Mouse (Mus musculus) stomach, postnatal 0 days (tissue): ENCODE results near the gene Cog2. TPM values are rescaled to one million over a fixed set of nuclear protein-coding genes. Genes with fewer than 3 reads are reported as not detected.
A peak's percentile ranks its signal among the peaks of the same experiment; 100 is the strongest.

Source experiments
- ATAC-seq: fragments of 200-750 bp; cut with Nextera tagmentation; 2 replicates; pipeline ENCODE4 v1.8.0; 2017; ENCODE audit not compliant: low FRiP score, low TSS enrichment
- DNase-seq: peaks from one replicate; pipeline ENCODE4 v3.0.0-alpha.2; 2016; ENCODE audit warnings: low spot score
- H3K27ac ChIP-seq: fragments of 300-500 bp; sonication (generic); replicated peaks from 2 replicates; pipeline ENCODE4 v1.5.1; 2014; ENCODE audit warnings: mild to moderate bottlenecking, control low read depth
- H3K27me3 ChIP-seq: fragments of 300-500 bp; sonication (generic); 2 replicates; pipeline ENCODE4 v1.6.1; 2014; ENCODE audit warnings: low read length; ENCODE audit not compliant: control insufficient read depth, insufficient read depth
- H3K36me3 ChIP-seq: fragments of 300-500 bp; sonication (generic); 2 replicates; pipeline ENCODE4 v1.6.1; 2014; ENCODE audit warnings: low read length, mixed read lengths; ENCODE audit not compliant: control insufficient read depth, insufficient read depth
- H3K4me1 ChIP-seq: fragments of 300-500 bp; sonication (generic); replicated peaks from 2 replicates; pipeline ENCODE4 v1.6.1; 2014; ENCODE audit warnings: antibody characterized with exemption; ENCODE audit not compliant: control insufficient read depth, insufficient read depth
- H3K4me2 ChIP-seq: fragments of 300-500 bp; sonication (generic); replicated peaks from 2 replicates; pipeline ENCODE4 v1.6.1; 2014; ENCODE audit warnings: low read depth, mild to moderate bottlenecking, control low read depth, moderate library complexity
- H3K4me3 ChIP-seq: fragments of 300-500 bp; sonication (generic); 2 replicates; pipeline ENCODE4 v1.5.1; 2014; ENCODE audit warnings: low read depth, low read length, control low read depth
- H3K9ac ChIP-seq: fragments of 300-500 bp; sonication (generic); 2 replicates; pipeline ENCODE4 v1.6.1; 2014; ENCODE audit warnings: mild to moderate bottlenecking, low read length, control low read depth, mixed read lengths
- H3K9me3 ChIP-seq: fragments of 300-500 bp; sonication (generic); 2 replicates; pipeline ENCODE4 v1.6.1; 2016; ENCODE audit warnings: low read length; ENCODE audit not compliant: control insufficient read depth
- CTCF ChIP-seq: IDR thresholded peaks from 2 replicates; pipeline ENCODE4 v1.5.1; 2016; ENCODE audit warnings: antibody characterized with exemption, low read depth, mild to moderate bottlenecking, moderate library complexity
- EP300 ChIP-seq: optimal IDR thresholded peaks from 2 replicates; pipeline ENCODE3; 2016; ENCODE audit warnings: antibody characterized with exemption
- WGBS: fragments of 180-500 bp; shearing (Covaris S2); extraction: QIAGEN DNeasy Blood & Tissue Kit; methylation state at CpG from one replicate; pipeline ENCODE4 v1.1.7; 2014; 5-methylcytosine and 5-hydroxymethylcytosine counted together
- polyA plus RNA-seq: library from polyadenylated mRNA; unstranded; fragments of >200 nt; fragmentation: Nextera tagmentation; extraction: Ambion mirVana; gene quantifications from 2 replicates; pipeline ENCODE4 v1.2.1, GENCODE M21; 2015

The Cog2 gene
- polyA plus RNA-seq = 23.3 and 24.9 TPM in 2 replicates

DNA sequence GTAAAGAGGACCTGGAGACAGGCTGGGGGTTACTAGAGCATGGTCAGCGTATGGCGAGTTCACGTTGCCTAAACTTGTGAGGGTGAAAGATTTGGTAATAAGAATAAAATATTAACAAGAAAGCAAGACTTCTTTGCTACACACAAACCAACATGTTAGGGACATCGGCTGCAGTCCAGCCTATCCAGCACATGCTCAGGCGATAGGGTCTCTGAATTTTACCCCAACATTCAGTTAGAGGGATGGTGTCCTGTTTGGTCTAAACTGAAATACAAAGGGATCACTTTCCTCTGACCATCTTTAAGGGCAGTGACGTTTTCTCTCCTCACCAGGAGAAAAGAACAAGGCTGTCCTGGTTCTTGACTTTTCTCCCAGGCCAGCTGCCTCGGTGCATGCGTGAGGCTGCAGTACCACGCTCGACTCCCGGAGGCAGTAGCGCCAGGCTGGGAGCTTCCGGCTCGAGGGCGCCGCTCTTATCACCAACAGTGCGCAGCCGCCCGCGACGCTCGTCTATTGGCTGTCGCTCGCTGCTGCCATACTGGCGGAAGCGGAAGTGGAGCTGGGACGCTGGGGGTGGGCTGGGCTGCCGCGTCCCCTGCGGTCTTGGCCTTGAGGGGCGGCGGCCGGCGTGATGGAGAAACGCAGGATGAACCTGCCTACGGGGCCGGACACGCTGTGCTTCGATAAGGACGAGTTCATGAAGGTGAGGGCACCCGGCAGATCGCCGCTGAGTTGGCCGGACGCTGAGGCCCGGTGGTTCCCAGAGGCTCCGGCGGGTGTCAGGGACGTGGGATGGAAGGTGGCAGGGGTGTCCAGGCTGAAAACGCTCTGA is at the start of gene Cog2:
Cog2 (plus strand) TSS at position 519 of the 832 bp plus-strand sequence.
- TF ChIP-seq EP300 = no peak
- peak; percentile 92 for TF ChIP-seq CTCF
- WGBS = 10% methylated on average over 50 of the region's 50 CpGs
- Histone ChIP-seq H3K4me1 (peaks cover 5% of the 10 kb centered on the region; the same call in 1 of the 2 replicates), H3K4me2 (peak within 1 kb of the TSS; percentile 60), H3K27me3 (no peaks in the 10 kb centered on the region), H3K27ac (no peak within 1 kb of the TSS), H3K9me3 (no peaks in the 10 kb centered on the region), H3K4me3 (peak within 1 kb of the TSS; percentile 75), H3K9ac (peak within 1 kb of the TSS; percentile 84), H3K36me3 (no peaks in the 10 kb centered on the region)
- DNase-seq (peak; percentile 93), ATAC-seq (peak; percentile 99)

DNA sequence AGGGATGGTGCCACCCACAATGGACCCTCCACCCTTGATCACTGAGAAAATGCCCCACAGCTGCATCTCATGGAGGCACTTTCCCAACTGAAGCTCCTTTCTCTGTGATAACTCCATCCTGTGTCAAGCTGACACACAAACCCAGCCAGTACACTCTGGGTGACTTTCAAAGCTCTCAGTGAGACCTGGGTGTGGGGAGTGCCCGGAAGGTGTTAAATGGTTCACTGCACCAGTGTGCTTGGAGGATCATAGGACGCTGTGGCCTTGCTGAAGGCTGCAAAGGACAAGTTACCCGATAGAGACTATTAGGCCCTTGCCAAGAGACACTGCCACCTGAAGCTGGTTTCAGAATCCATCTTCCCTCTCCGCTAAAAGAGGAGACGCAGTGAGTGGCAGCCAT is 44.9 kb upstream of the Cog2 start:
- no peak overlapping the region for H3K9ac ChIP-seq
- DNase-seq (no peak), ATAC-seq (no peak)
- no peaks in the 10 kb centered on the region for H3K9me3 ChIP-seq
- no peaks in the 10 kb centered on the region for H3K27me3 ChIP-seq
- H3K4me1 ChIP-seq = no peaks in the 10 kb centered on the region
- no peak overlapping the region for H3K4me2 ChIP-seq
- no peak for TF ChIP-seq CTCF
- TF ChIP-seq EP300 = no peak
- 84% methylated on average over 5 of the region's 5 CpGs for WGBS
- H3K4me3 ChIP-seq = no peak overlapping the region
- H3K27ac ChIP-seq = no peak overlapping the region
- no peaks in the 10 kb centered on the region for H3K36me3 ChIP-seq

DNA sequence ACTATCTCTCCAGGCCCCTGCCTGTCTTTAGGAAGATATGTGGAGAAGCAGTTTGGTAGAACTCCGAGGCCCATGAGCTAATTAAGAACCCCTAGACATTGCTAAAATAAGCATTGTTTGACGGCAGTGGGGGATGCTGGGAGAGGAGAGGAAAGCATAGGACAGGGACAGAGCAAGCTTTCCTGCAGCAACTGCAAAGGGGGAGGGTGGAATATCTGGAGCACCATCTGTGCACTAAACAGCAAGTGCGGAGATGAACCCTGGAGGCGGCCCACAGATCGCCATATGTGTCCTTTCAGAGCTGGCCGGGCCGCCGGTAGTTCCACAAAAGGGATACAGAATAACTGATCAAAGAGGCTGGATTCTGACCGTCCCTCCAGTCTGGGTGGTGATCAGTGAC is 43.9 kb upstream of the Cog2 start:
- ATAC-seq = no peak
- WGBS = 67% methylated on average over 9 of the region's 9 CpGs
- Histone ChIP-seq H3K9me3 (no peaks in the 10 kb centered on the region), H3K27me3 (no peaks in the 10 kb centered on the region), H3K4me2 (no peak overlapping the region), H3K9ac (no peak overlapping the region), H3K4me3 (no peak overlapping the region), H3K27ac (no peak overlapping the region), H3K36me3 (no peaks in the 10 kb centered on the region), H3K4me1 (no peaks in the 10 kb centered on the region)
- TF ChIP-seq CTCF = no peak
- TF ChIP-seq EP300 = no peak
- DNase-seq = no peak

DNA sequence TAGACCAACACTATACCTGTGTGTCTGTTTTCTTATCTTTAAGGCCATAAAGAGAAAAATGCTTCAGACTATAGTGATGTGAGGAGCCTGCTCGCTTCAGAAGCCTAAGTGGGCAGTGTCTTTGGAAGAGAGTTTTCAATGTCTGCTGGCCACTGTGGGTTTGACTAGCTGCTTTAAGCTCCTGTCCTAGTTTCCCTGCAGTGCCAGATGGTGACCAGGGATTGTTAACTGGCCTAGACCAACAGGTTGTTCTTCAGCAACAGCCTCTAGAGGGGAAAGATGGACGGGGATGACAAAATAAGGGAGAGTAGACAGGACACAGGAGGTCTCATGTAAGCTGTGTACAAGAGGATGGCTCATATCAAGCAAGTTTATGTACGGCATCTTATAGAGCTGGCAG is 41.3 kb upstream of the Cog2 start:
- ATAC-seq (no peak), DNase-seq (no peak)
- Histone ChIP-seq H3K4me2 (no peak overlapping the region), H3K36me3 (no peaks in the 10 kb centered on the region), H3K27ac (no peak overlapping the region), H3K4me3 (no peak overlapping the region), H3K9me3 (no peaks in the 10 kb centered on the region), H3K9ac (no peak overlapping the region), H3K27me3 (no peaks in the 10 kb centered on the region), H3K4me1 (no peaks in the 10 kb centered on the region)
- WGBS = 67% methylated on average over 3 of the region's 3 CpGs
- TF ChIP-seq CTCF (no peak), EP300 (no peak)

DNA sequence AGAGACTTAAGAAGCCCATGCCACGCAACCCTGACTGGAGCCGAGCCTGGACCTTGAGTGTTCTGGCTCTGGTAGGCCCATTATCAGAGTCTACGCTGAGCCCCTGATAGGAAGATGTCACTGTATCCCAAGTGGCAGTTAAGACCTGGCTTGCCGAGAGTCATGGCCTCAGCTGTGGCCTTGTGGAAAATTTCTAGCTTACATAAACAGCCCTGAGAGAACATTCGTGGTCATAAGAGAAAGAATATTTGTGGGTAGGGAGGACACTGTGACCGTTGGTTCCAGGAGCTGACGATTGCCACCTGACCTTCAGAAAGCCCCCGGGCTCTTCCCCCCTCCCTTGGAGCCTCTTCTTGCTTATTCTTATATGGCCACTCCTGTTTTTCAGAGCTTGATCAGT is 40.2 kb upstream of the Cog2 start:
- DNase-seq (no peak), ATAC-seq (no peak)
- TF ChIP-seq CTCF (no peak), EP300 (no peak)
- no peaks in the 10 kb centered on the region for H3K9me3 ChIP-seq
- WGBS = 70% methylated on average over 8 of the region's 8 CpGs
- H3K4me1 ChIP-seq = no peaks in the 10 kb centered on the region
- H3K4me3 ChIP-seq = no peak overlapping the region
- H3K36me3 ChIP-seq = no peaks in the 10 kb centered on the region
- H3K9ac ChIP-seq = no peak overlapping the region
- no peak overlapping the region for H3K4me2 ChIP-seq
- no peak overlapping the region for H3K27ac ChIP-seq
- H3K27me3 ChIP-seq = no peaks in the 10 kb centered on the region

DNA sequence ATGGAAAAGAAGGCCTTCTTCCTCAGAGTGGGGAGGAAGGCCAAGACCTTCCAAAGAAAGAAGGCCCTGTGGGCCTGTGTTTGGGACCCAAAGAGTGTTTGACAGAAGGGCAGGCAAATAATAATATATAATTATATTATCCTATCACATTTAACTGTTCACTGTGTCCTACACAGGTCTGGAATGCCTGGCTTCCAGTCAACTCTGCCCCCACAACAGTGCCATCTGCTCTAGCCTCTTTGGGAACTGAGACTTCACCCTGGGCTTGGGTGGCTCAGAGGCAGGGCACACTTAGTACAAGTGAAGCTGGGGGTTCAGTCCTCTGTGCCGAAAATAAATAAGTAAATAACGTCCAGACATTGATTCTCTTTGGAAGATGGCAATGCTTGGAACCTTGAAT is 37.8 kb upstream of the Cog2 start:
- no peak for TF ChIP-seq EP300
- no peak for TF ChIP-seq CTCF
- Histone ChIP-seq H3K4me3 (no peak overlapping the region), H3K27ac (no peak overlapping the region), H3K9me3 (no peaks in the 10 kb centered on the region), H3K4me1 (no peaks in the 10 kb centered on the region), H3K27me3 (no peaks in the 10 kb centered on the region), H3K4me2 (no peak overlapping the region), H3K9ac (no peak overlapping the region), H3K36me3 (no peaks in the 10 kb centered on the region)
- no peak for ATAC-seq
- no peak for DNase-seq
- WGBS = 82% methylated on average over 2 of the region's 2 CpGs
